Mouse (Mus musculus): Measurements from ENCODE around the gene Rhox2h. TPM values are rescaled to one million over a fixed set of nuclear protein-coding genes. Genes with fewer than 3 reads are reported as not detected.

Gene Rhox2h
- polyA plus RNA-seq, 1 experiment: not detected

Other genes with a start within 250 kb of the Rhox2h start
- not detected in 2 replicates for gene Rhox4b, start 240.8 kb downstream of the Rhox2h start, polyA plus RNA-seq (2011; ENCODE audit: insufficient read depth, insufficient read length, low read depth, missing spikeins)
- not detected in 2 replicates for gene Rhox2c, start 219.6 kb downstream of the Rhox2h start, polyA plus RNA-seq (2011; ENCODE audit: insufficient read depth, insufficient read length, low read depth, missing spikeins)
- gene Rhox3c, start 214.7 kb downstream of the Rhox2h start, polyA plus RNA-seq (2011; ENCODE audit: insufficient read depth, insufficient read length, low read depth, missing spikeins): not detected in 2 replicates
- not detected in 2 replicates for gene Rhox4c, start 192.9 kb downstream of the Rhox2h start, polyA plus RNA-seq (2011; ENCODE audit: insufficient read depth, insufficient read length, low read depth, missing spikeins)
- gene Rhox2d, start 179.8 kb downstream of the Rhox2h start, polyA plus RNA-seq (2011; ENCODE audit: insufficient read depth, insufficient read length, low read depth, missing spikeins): not detected in 2 replicates
- not detected in 2 replicates for gene Rhox4d, start 158.9 kb downstream of the Rhox2h start, polyA plus RNA-seq (2011; ENCODE audit: insufficient read depth, insufficient read length, low read depth, missing spikeins)
- not detected in 2 replicates for gene Rhox2e, start 142.8 kb downstream of the Rhox2h start, polyA plus RNA-seq (2011; ENCODE audit: insufficient read depth, insufficient read length, low read depth, missing spikeins)
- not detected in 2 replicates for gene Rhox3e, start 131.3 kb downstream of the Rhox2h start, polyA plus RNA-seq (2011; ENCODE audit: insufficient read depth, insufficient read length, low read depth, missing spikeins)
- not detected in 2 replicates for gene Rhox4e, start 115.9 kb downstream of the Rhox2h start, polyA plus RNA-seq (2011; ENCODE audit: insufficient read depth, insufficient read length, low read depth, missing spikeins)
- not detected in 2 replicates for gene Rhox2f, start 101.9 kb downstream of the Rhox2h start, polyA plus RNA-seq (2011; ENCODE audit: insufficient read depth, insufficient read length, low read depth, missing spikeins)
- gene Rhox3f, start 92.3 kb downstream of the Rhox2h start, polyA plus RNA-seq (2011; ENCODE audit: insufficient read depth, insufficient read length, low read depth, missing spikeins): not detected in 2 replicates
- gene Rhox4f, start 65.6 kb downstream of the Rhox2h start, polyA plus RNA-seq (2011; ENCODE audit: insufficient read depth, insufficient read length, low read depth, missing spikeins): not detected in 2 replicates
- gene Rhox3g, start 44.7 kb downstream of the Rhox2h start, polyA plus RNA-seq (2011; ENCODE audit: insufficient read depth, insufficient read length, low read depth, missing spikeins): not detected in 2 replicates
- gene Rhox2g, start 29.8 kb downstream of the Rhox2h start, polyA plus RNA-seq (2011; ENCODE audit: insufficient read depth, insufficient read length, low read depth, missing spikeins): not detected in 2 replicates
- gene Rhox4g, start 21.9 kb downstream of the Rhox2h start, polyA plus RNA-seq (2011; ENCODE audit: insufficient read depth, insufficient read length, low read depth, missing spikeins): not detected in 2 replicates
- gene Rhox3h, start 4.5 kb downstream of the Rhox2h start, polyA plus RNA-seq (2011; ENCODE audit: insufficient read depth, insufficient read length, low read depth, missing spikeins): not detected in 2 replicates
- gene Rhox5, start 131.6 kb upstream of the Rhox2h start, polyA plus RNA-seq (2011; ENCODE audit: insufficient read depth, insufficient read length, low read depth, missing spikeins): 162 and 170 TPM in 2 replicates
- 23.9 and 27.9 TPM in 2 replicates for gene Rhox6, start 153.6 kb upstream of the Rhox2h start, polyA plus RNA-seq (2011; ENCODE audit: insufficient read depth, insufficient read length, low read depth, missing spikeins)
- gene Rhox7a, start 158.4 kb upstream of the Rhox2h start, polyA plus RNA-seq (2011; ENCODE audit: insufficient read depth, insufficient read length, low read depth, missing spikeins): 1.2 TPM in 1 of 2 replicates, not detected in the other
- gene Rhox8, start 205.7 kb upstream of the Rhox2h start, polyA plus RNA-seq (2011; ENCODE audit: insufficient read depth, insufficient read length, low read depth, missing spikeins): not detected in 2 replicates
- not detected in 2 replicates for gene Rhox7b, start 224.0 kb upstream of the Rhox2h start, polyA plus RNA-seq (2011; ENCODE audit: insufficient read depth, insufficient read length, low read depth, missing spikeins)
- gene Rhox9, start 228.5 kb upstream of the Rhox2h start, polyA plus RNA-seq (2011; ENCODE audit: insufficient read depth, insufficient read length, low read depth, missing spikeins): 19.2 and 19.5 TPM in 2 replicates

All from ES-Bruce4 (cell line).